Mouse (Mus musculus): ENCODE results near the gene Icosl.
"Not testable (repeated sequence)": the region's sequence is repeated elsewhere in the genome, so short reads cannot be mapped to it uniquely, and the experiment has no call there.

Icosl gene

GRCm38 (mm10) chr10:78119422-78119821, 50.3 kb downstream of the Icosl start:
- no peak for DNase-seq

GRCm38 (mm10) chr10:78124137-78124536, 55.0 kb downstream of the Icosl start:
- peak; percentile 49 to 70 for DNase-seq

GRCm38 (mm10) chr10:78125061-78125460, 56.0 kb downstream of the Icosl start:
- DNase-seq, result not testable (repeated sequence)

- DNase-seq, result no peak
Measured at GRCm38 (mm10) chr10:78126311-78126710, 57.2 kb downstream of the Icosl start.

- DNase-seq, result no peak
Measured at GRCm38 (mm10) chr10:78127046-78127870, 58.2 kb downstream of the Icosl start.

- DNase-seq, result no peak
Measured at GRCm38 (mm10) chr10:78127931-78128330, 58.8 kb downstream of the Icosl start.

GRCm38 (mm10) chr10:78128647-78129046, 59.5 kb downstream of the Icosl start:
- DNase-seq, result no peak

GRCm38 (mm10) chr10:78129423-78129822, 60.3 kb downstream of the Icosl start:
- no peak for DNase-seq

GRCm38 (mm10) chr10:78129998-78130397, 60.9 kb downstream of the Icosl start:
- DNase-seq, result no peak
